Mouse (Mus musculus): ENCODE data around the gene Psd. TPM values are rescaled to one million over a fixed set of nuclear protein-coding genes. Genes with fewer than 3 reads are reported as not detected.
A peak's percentile ranks its signal among the peaks of the same experiment; 100 is the strongest.

Gene Psd
- polyA plus RNA-seq, 1 experiment from 2014 or later, result 5.0 TPM

DNA sequence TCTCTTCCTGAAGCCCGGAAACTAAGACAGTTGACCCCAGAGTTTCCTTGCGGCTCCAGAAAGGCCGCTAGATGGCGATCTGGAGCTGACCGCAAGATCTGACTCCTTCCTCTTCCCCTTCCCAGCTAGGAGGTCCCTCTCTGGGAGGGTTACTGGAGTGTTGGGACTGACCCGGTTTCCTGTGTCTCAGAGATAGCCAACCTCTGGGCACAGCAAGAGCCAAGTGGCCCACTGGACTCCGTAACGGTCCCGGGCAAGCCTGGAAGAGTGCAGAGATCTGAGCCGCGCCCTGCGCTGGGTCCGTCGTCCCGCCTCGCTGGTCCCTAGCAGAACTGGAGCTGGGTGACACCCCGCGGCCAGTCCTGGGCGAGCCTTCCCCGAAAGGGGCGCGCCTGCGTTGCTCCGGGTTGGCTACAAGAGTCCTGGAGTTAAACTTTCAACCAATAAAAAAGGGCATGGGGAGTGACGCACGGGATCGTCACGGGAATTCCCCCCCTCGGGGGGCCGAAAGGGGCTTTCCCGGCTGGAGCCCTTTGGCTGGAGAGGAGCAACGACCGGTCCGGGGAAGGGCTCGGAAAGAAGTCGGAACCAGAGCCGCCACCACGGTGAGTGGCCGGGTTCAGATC, 22.6 kb downstream of the Psd start, which contains the start of gene Nfkb2:
Gene Nfkb2 (plus strand): TSS at position 105 of the 626 bp plus-strand sequence.
- Histone ChIP-seq H3K36me3 (replicated peaks) (0 out of 2 replicates have a peak, but pooled peaks cover under 1% of the 10 kb centered on the region), H3K27me3 (peaks cover 36% of the 10 kb centered on the region; the same call in 1 of the 2 replicates), H3K4me2 (peak within 1 kb of the TSS; percentile 97), H3K4me3 (replicated peaks) (peak within 1 kb of the TSS; percentile 77), H3K27ac (replicated peaks) (peak within 1 kb of the TSS; percentile 85), H3K4me1 (replicated peaks) (peaks cover 42% of the 10 kb centered on the region), H3K9ac (peak within 1 kb of the TSS; percentile 78), H3K9me3 (replicated peaks) (no peaks in the 10 kb centered on the region)
- ATAC-seq (ENCODE audit: insufficient read depth), result peak; percentile 87
- under 1% methylated on average over 39 of the region's 39 CpGs for WGBS (ENCODE audit: insufficient replicate concordance)

DNA sequence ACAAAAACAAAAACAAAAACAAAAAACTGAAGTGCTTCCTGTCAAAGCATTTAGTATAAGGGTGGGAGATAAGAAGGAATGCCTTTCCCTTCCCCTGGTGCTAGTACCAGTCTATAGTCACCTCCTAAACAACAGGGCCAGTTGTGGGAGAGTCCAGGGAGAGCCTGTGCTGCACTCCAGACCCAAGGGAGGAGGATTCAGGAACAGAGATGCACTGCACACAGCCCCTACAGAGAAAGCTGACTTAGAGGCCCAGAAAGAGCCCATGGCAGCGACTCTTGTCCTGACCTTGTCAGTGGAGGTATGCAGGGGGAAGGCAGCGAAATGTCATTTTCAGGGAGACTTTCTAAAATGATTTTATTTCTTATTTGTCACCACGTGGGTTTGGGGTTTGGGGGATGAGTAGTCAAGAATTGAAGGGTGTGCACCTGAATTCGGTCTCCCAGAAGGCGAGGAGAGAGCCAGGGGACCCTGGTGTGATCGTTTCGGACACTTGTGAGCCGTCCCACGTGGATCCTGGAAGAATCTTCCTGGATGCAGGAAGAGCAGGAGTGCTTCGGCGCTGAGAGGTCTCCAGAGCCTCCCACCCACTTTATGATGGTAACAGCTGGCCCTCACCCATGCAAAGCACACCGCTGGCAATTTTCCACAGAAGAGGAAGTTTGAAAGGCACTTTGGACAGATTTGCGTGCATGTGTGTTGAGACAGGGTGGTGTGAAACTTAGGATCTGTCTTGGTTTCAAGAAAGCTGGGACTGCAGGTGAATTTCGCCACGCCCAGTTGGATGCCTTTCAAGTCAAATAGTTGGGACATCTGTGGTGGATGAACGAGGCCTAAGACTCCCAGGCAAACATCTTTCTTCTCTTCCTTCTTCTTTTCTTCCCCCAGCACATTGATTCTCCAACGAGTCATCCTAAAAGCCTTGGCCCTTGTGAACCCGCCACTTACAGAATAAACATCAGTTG, 23.4 kb downstream of the Psd start:
- ATAC-seq (ENCODE audit: insufficient read depth), result no peak
- WGBS (ENCODE audit: insufficient replicate concordance), result 51% methylated on average over 18 of the region's 18 CpGs
- H3K9ac ChIP-seq, result peak overlapping the region; percentile 78

DNA sequence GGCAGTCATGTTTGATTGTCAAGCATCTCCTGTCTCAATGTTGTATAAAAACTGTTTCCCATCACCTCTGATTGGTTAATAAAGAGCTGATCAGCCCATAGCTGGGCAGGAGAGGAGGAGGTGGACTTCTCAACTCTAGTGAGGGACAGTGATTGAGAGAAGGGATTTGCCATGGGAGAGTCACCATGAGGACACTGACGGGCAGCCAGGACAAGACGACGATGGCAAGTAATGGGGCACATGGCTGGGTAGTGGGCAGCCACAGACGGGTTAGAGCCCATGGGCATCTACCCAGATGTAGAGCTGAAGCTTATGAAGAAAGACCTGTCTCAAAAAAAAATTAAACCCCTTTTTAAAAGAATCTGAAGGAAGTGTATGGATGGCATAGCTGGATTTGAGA, 24.4 kb downstream of the Psd start:
- Histone ChIP-seq H3K9me3 (replicated peaks) (no peaks in the 10 kb centered on the region), H3K27ac (replicated peaks) (no peak overlapping the region), H3K4me1 (replicated peaks) (peaks cover 32% of the 10 kb centered on the region), H3K36me3 (replicated peaks) (no peaks in the 10 kb centered on the region), H3K4me2 (no peak overlapping the region), H3K4me3 (replicated peaks) (no peak overlapping the region), H3K9ac (no peak overlapping the region), H3K27me3 (peaks cover 30% of the 10 kb centered on the region; the same call in 1 of the 2 replicates)
- 75% methylated on average over 4 of the region's 4 CpGs for WGBS (ENCODE audit: insufficient replicate concordance)
- ATAC-seq (ENCODE audit: insufficient read depth), result no peak

More for the DNA sequence above, 23.4 kb downstream of the Psd start:
- peak overlapping the region; percentile 85; the same call in 1 of the 2 replicates for H3K27ac ChIP-seq (replicated peaks)
- peak overlapping the region; percentile 97 for H3K4me2 ChIP-seq
- no peaks in the 10 kb centered on the region for H3K36me3 ChIP-seq (replicated peaks)
- peaks cover 33% of the 10 kb centered on the region; the same call in 1 of the 2 replicates for H3K27me3 ChIP-seq
- peak overlapping the region; percentile 77 for H3K4me3 ChIP-seq (replicated peaks)
- H3K4me1 ChIP-seq (replicated peaks), result peaks cover 34% of the 10 kb centered on the region
- H3K9me3 ChIP-seq (replicated peaks), result no peaks in the 10 kb centered on the region

DNA sequence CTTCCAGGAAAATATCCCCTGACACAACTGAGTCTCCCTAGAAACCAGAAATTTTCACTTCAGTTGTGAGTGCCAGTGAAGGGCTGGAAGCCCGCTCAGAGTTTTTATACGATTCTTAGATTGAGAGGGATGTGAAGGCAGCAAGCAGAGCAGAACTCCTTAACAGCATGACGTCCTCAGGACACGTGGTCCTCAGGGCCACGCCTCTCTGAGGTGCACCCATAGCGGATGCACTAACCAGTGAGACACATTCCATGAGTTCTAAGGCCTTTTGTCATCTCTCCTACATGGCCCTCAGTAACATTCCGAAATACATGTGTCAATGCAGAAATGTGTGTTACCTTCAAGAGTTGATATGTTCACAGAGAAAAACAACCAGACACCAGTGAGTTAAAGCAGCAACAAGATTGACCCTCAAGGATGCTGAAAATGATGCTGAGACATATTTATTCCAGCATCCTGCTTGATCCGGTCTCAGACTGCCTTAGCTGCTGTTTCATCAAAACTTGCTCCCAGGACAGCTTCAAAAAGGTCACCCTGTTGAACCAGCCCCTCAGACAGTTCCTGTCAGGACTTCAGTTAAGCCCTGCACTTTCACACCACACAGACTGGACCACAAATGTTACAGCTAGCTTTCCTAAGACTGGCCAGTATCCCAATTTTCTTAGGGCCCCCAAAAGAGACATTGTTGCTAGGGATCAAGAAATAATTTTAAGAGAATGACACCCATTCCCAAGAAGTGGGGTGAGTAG, 26.5 kb downstream of the Psd start:
- Histone ChIP-seq H3K4me1 (replicated peaks) (peaks cover 19% of the 10 kb centered on the region), H3K27me3 (peaks cover 25% of the 10 kb centered on the region; the same call in 1 of the 2 replicates), H3K4me3 (replicated peaks) (no peak overlapping the region), H3K9ac (no peak overlapping the region), H3K36me3 (replicated peaks) (no peaks in the 10 kb centered on the region), H3K9me3 (replicated peaks) (no peaks in the 10 kb centered on the region), H3K4me2 (no peak overlapping the region), H3K27ac (replicated peaks) (no peak overlapping the region)
- ATAC-seq (ENCODE audit: insufficient read depth), result no peak
- 34% methylated on average over 8 of the region's 8 CpGs for WGBS (ENCODE audit: insufficient replicate concordance)

DNA sequence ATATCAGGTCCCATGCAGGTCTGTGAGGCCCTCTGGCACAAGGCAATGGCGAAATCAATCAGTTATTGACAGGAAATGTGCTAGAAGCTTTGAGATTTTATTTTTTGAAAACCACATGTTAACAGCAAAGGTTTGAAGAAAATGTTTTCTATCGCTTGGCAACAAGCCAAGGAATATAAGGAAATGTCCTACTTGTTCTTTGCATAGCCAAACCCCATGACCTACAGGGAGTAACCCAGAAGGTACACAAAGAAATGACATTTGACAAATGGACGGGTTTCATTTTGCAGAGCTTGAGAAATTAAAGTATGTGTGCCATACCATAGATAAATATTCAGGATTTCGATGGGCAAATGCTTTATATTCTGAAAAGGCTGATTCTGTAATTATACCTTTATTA, 30.0 kb downstream of the Psd start:
- WGBS (ENCODE audit: insufficient replicate concordance), result 51% methylated on average over 4 of the region's 4 CpGs
- ATAC-seq (ENCODE audit: insufficient read depth), result no peak
- Histone ChIP-seq H3K4me1 (replicated peaks) (no peaks in the 10 kb centered on the region), H3K9ac (no peak overlapping the region), H3K36me3 (replicated peaks) (no peaks in the 10 kb centered on the region), H3K9me3 (replicated peaks) (no peaks in the 10 kb centered on the region), H3K4me3 (replicated peaks) (no peak overlapping the region), H3K27me3 (peaks cover 39% of the 10 kb centered on the region), H3K4me2 (no peak overlapping the region), H3K27ac (replicated peaks) (no peak overlapping the region)

DNA sequence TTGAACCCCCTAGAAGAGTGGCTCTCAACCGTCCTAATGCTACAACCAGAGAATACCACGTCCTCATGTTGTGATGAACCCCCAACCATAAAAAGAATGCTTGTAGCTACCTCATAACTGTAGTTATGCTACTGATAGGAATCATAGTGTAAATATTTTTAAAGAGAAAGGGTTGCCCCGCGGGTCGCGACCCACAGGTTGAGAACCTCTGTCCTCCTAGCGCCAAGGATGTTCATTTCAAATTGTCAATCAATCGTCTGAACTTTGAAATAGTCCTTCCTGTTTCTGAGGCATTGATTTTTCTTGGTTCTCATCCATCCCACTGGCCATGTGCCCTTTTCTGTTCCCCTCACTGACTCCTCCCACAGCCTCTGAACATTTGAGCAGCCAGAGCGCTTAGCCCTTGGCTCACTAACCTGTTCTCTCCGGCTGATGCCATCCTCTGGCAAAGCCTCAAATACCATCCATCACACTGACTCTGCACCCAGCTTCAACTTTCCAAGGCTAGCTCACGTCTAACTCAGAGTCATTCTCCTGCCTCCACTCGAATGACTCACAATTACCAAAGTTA, 36.3 kb downstream of the Psd start:
- 52% methylated on average over 12 of the region's 12 CpGs for WGBS (ENCODE audit: insufficient replicate concordance)
- ATAC-seq (ENCODE audit: insufficient read depth), result no peak

DNA sequence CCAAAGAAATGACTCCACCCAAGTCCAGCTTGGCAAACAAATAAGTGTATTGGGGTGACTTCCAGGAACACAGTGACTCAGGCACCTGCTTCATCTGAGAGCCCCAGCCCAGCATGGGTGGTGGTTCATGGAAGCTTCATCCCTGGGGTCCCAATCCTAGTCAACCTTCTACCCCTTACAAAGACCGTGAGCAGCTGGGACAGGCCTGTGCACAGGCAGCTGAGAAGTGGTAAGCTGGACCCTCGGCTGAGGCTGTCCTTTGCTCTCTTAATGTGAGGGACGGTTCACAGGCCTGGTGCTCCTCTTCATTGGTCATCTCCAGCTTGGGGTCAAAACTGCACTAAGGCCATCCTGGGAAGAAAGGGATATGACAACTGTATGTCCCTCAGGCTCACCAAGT, 39.4 kb downstream of the Psd start:
- H3K4me3 ChIP-seq (replicated peaks), result no peak overlapping the region
- ATAC-seq (ENCODE audit: insufficient read depth), result no peak
- H3K27me3 ChIP-seq, result peaks cover 9% of the 10 kb centered on the region
- H3K4me1 ChIP-seq (replicated peaks), result no peaks in the 10 kb centered on the region
- H3K36me3 ChIP-seq (replicated peaks), result peaks cover 38% of the 10 kb centered on the region
- no peaks in the 10 kb centered on the region for H3K9me3 ChIP-seq (replicated peaks)
- 70% methylated on average over 3 of the region's 3 CpGs for whole genome bisulfite sequencing (ENCODE audit: insufficient replicate concordance)
- no peak overlapping the region for H3K27ac ChIP-seq (replicated peaks)
- H3K9ac ChIP-seq, result no peak overlapping the region
- H3K4me2 ChIP-seq, result no peak overlapping the region

More for the DNA sequence above, 36.3 kb downstream of the Psd start:
- peaks cover 20% of the 10 kb centered on the region for H3K27me3 ChIP-seq
- H3K27ac ChIP-seq (replicated peaks), result no peak overlapping the region
- no peaks in the 10 kb centered on the region for H3K4me1 ChIP-seq (replicated peaks)
- no peaks in the 10 kb centered on the region for H3K9me3 ChIP-seq (replicated peaks)
- no peak overlapping the region for H3K4me3 ChIP-seq (replicated peaks)
- no peak overlapping the region for H3K4me2 ChIP-seq
- peaks cover 10% of the 10 kb centered on the region; the same call in 1 of the 2 replicates for H3K36me3 ChIP-seq (replicated peaks)
- no peak overlapping the region for H3K9ac ChIP-seq

DNA sequence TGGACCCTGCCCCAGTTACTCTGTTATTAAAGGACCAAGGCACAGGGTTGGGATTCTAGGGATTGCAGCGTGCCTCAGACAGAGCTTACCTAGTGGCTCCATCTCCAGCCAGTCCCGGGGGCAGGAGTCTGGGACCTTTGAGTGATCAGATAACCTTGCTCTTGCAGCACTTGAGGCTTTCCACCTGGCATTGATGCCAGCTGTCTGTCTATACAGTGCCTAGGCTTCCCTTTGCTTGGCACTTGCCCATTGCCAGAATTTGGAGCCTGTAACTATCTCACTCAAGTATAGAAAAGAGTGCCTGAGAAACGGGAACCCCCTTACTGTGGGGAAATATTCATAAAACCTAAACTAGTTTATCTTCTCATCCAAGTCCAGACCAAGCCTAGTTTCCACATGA, 40.0 kb downstream of the Psd start:
- H3K9ac ChIP-seq, result no peak overlapping the region
- no peaks in the 10 kb centered on the region for H3K4me1 ChIP-seq (replicated peaks)
- peaks cover 44% of the 10 kb centered on the region for H3K36me3 ChIP-seq (replicated peaks)
- no peak overlapping the region for H3K27ac ChIP-seq (replicated peaks)
- no peak for ATAC-seq (ENCODE audit: insufficient read depth)
- H3K27me3 ChIP-seq, result 0 out of 2 replicates have a peak, but pooled peaks cover 5% of the 10 kb centered on the region
- H3K4me3 ChIP-seq (replicated peaks), result no peak overlapping the region
- 61% methylated on average over 3 of the region's 3 CpGs for WGBS (ENCODE audit: insufficient replicate concordance)
- no peaks in the 10 kb centered on the region for H3K9me3 ChIP-seq (replicated peaks)
- no peak overlapping the region for H3K4me2 ChIP-seq

DNA sequence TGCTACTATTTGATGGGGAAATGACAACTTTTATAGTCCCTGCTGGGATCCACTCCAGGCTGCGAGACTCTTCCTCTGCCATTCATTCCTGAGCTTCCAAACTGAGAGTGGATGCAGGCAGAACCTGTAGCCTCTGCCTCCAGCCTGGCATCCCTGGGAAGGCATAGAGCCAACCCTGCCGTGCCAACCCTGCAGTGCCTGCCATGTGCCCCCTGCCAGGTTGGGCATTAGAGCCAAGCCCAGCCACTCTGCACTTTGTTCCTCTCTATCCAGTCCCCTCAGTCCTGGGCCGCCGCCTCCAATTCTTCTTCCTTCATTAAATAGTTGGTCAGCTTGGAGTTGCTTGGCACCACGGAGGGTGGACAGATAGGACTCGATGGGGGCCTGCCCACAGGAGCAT, 40.9 kb downstream of the Psd start:
- Histone ChIP-seq H3K27ac (replicated peaks) (no peak overlapping the region), H3K9ac (no peak overlapping the region), H3K9me3 (replicated peaks) (no peaks in the 10 kb centered on the region), H3K4me3 (replicated peaks) (no peak overlapping the region), H3K27me3 (no peaks in the 10 kb centered on the region), H3K4me1 (replicated peaks) (no peaks in the 10 kb centered on the region), H3K4me2 (no peak overlapping the region), H3K36me3 (replicated peaks) (peaks cover 53% of the 10 kb centered on the region)
- WGBS (ENCODE audit: insufficient replicate concordance), result 81% methylated on average over 6 of the region's 6 CpGs
- ATAC-seq (ENCODE audit: insufficient read depth), result no peak

DNA sequence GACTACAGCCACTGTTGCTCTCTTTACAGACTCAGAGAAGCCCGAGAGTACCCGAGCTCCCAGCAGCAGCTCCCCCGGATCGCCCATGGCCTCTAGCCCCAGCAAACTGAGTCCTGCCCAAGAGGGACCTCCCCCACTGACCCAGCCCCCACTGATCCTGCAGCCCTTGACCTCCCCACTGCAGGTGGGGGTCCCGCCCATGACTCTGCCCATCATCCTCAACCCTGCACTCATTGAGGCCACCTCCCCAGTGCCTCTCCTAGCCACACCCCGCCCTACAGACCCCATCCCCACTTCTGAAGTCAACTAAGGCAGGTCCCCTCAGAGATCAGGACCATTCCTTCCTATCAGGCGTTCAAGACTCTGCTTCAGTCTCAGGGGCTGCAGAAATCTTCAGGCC, 41.3 kb downstream of the Psd start:
- H3K27ac ChIP-seq (replicated peaks), result no peak overlapping the region
- no peak overlapping the region for H3K4me2 ChIP-seq
- 68% methylated on average over 7 of the region's 7 CpGs for WGBS (ENCODE audit: insufficient replicate concordance)
- H3K9me3 ChIP-seq (replicated peaks), result no peaks in the 10 kb centered on the region
- no peak overlapping the region for H3K4me3 ChIP-seq (replicated peaks)
- no peak for ATAC-seq (ENCODE audit: insufficient read depth)
- no peaks in the 10 kb centered on the region for H3K4me1 ChIP-seq (replicated peaks)
- H3K27me3 ChIP-seq, result no peaks in the 10 kb centered on the region
- H3K36me3 ChIP-seq (replicated peaks), result peaks cover 57% of the 10 kb centered on the region
- H3K9ac ChIP-seq, result no peak overlapping the region

Data from liver, embryonic 15.5 days (tissue).